Comparison of ENCODE assay signal across 8 mouse cellular contexts in genomic region chr15:82987732-82988112, GRCm38 (mm10). TPM values are rescaled to one million over a fixed set of nuclear protein-coding genes. Genes with fewer than 3 reads are reported as not detected.
DNase-seq lines count a peak whose midpoint lies in the region; ATAC-seq and TF ChIP-seq lines count a peak whose summit lies in the region.

TSS of gene Tcf20 (minus strand) at chr15:82987872.

- no peaks in the 10 kb centered on the region for H3K36me3 ChIP-seq in hindbrain, postnatal 0 days (ENCODE audit: insufficient read depth, low read length)

- peak within 1 kb of the TSS; percentile 75 for H3K4me3 ChIP-seq in gastrocnemius, adult 2 months
- peak within 1 kb of the TSS; percentile 38 for H3K4me3 ChIP-seq in hindbrain, postnatal 0 days (ENCODE audit: low read length)
- H3K4me3 ChIP-seq in left cerebral cortex, adult 2 months = peak within 1 kb of the TSS; percentile 64

- H3K9ac ChIP-seq in hindbrain, postnatal 0 days (replicated peaks; ENCODE audit: low read length) = peak within 1 kb of the TSS; percentile 33

- intact Hi-C loops in gastrocnemius, adult 2 months (cut with DNase I) = no loop called here
- intact Hi-C loops in left cerebral cortex, adult 2 months (cut with DNase I) = loop anchor here (2.0 kb wide), 1 partner anchor 49 kb away; no protein-coding TSS in a partner anchor

- no peak within 1 kb of the TSS for H3K27ac ChIP-seq in gastrocnemius, adult 2 months
- H3K27ac ChIP-seq in hindbrain, postnatal 0 days = no peak within 1 kb of the TSS
- H3K27ac ChIP-seq in left cerebral cortex, adult 2 months = peak within 1 kb of the TSS; percentile 6; the same call in 1 of the 2 replicates

- no peaks in the 10 kb centered on the region for H3K9me3 ChIP-seq in hindbrain, postnatal 0 days (ENCODE audit: low read length)

- H3K4me1 ChIP-seq in hindbrain, postnatal 0 days (ENCODE audit: insufficient read depth, low read length) = peaks cover 30% of the 10 kb centered on the region

- peak; percentile 84 for DNase-seq in WW6 (ENCODE audit: low read depth, low spot score)
- peak; percentile 79 to 89 for DNase-seq in cerebellum, postnatal 4 days (ENCODE audit: low spot score in 2 of 2)
- DNase-seq in gastrocnemius, adult 2 months = peak; percentile 97
- peak; percentile 93 for DNase-seq in hindbrain, postnatal 0 days (ENCODE audit: low spot score)
- DNase-seq in left cerebral cortex, adult 2 months (ENCODE audit: extremely low spot score in 1 of 2, low spot score in 2 of 2) = peak; percentile 92 to 95
- peak; percentile 94 to 95 for DNase-seq in right cerebral cortex, postnatal 10 days (ENCODE audit: low spot score in 2 of 2)
- DNase-seq in urinary bladder, postnatal 25 days (ENCODE audit: low spot score) = peak; percentile 97

- peaks cover 15% of the 10 kb centered on the region; the same call in 1 of the 2 replicates for H3K27me3 ChIP-seq in hindbrain, postnatal 0 days (ENCODE audit: insufficient read depth, low read length)

- TF ChIP-seq CTCF in gastrocnemius, adult 2 months (IDR thresholded peaks at IDR 0.05) = peak; percentile 9; the same call in 1 of the 2 replicates
- no peak for TF ChIP-seq CTCF in hindbrain, postnatal 0 days (IDR thresholded peaks at IDR 0.05; ENCODE audit: low read depth)
- no peak; the same call in 1 of the 2 replicates for TF ChIP-seq CTCF in left cerebral cortex, adult 2 months (IDR thresholded peaks at IDR 0.05)

- under 1% methylated on average over 20 of the region's 20 CpGs for WGBS in hindbrain, postnatal 0 days

- H3K4me2 ChIP-seq in hindbrain, postnatal 0 days (ENCODE audit: low read depth, low read length) = peak within 1 kb of the TSS; percentile 80

- ATAC-seq in hindbrain, postnatal 0 days = peak; percentile 89
- peak; percentile 94 for ATAC-seq in megakaryocyte, adult 5-6 weeks (ENCODE audit: poor library complexity, severe bottlenecking)

RNA-seq across cellular contexts. Expression of gene Tcf20, which starts in this region (rescaled TPM):
- 10 to 100 TPM; 28.9 to 33.6 TPM for total RNA-seq in gastrocnemius, adult 2 months (2021)
- total RNA-seq in hindbrain, postnatal 0 days (2014; rRNA removed) = 89.2 and 98.3 TPM in 2 replicates
- 8.6 and 8.8 TPM in 2 replicates for polyA plus RNA-seq in hindbrain, postnatal 0 days (2015; fragmentation: Nextera tagmentation; extraction: Ambion mirVana)
- total RNA-seq in left cerebral cortex, adult 2 months (2021) = 100 to 1,000 TPM; 231 to 245 TPM
- 40.7 and 46.5 TPM in 2 replicates for total RNA-seq in megakaryocyte, adult 5-6 weeks (2015)
- total RNA-seq in megakaryocyte, adult 5-6 weeks (2017) = 75.9 and 85.2 TPM in 2 replicates
